Mouse (Mus musculus): ENCODE measurements around the gene Acsf2. TPM values are rescaled to one million over a fixed set of nuclear protein-coding genes. Genes with fewer than 3 reads are reported as not detected.

The Acsf2 gene
- polyA plus RNA-seq, 1 experiment from 2014 or later: 9.3 TPM

DNA sequence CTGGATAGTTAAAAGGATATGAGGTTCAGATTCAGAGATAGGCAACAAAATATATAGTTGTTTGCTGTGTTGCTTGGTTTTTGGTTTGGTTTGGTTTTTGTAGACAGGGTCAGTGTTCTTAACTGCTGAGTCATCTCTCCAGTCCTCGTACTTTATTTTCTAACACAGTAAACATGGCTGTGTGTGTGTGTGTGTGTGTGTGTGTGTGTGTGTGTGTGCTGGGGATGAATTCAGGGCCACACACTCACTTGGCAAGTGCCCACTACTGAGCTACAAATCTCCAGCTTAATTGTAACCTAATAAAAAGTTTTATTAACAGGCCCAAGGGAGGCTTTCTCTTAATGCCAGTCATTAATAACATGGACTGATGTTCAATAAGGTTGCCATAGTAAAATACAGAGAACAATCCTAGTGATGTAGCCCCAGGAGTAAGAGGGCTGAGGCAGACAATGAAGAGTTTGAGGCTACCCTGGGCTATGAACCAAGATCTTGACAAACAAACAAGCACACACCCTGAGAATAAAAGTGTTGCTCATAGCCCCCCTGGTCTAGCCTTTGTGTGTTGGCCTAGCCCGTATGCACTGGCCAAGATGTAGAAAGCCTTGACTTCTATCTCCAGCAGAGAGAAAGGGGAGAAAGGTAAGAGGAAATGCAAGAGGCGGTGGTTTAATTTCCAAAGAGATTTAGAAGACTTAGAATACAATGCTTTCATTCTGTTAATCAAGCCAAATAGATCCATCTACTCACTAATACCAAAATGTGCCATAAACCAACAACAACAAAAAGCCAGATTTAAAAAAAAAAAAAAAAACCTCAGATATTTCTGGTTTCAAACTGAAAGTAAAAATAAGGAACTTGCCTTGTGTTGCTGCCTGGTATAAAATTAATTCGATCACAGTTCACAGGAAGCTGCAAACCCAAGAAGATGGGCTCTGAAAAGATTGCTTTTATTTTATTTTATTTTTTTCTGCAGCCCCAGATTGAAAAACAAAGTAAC, 9.4 kb upstream of the Acsf2 start:
- no peaks in the 10 kb centered on the region for H3K4me1 ChIP-seq (ENCODE audit: control insufficient read depth, insufficient read depth, low read length)
- WGBS: 76% methylated on average over 4 of the region's 4 CpGs
- no peaks in the 10 kb centered on the region for H3K36me3 ChIP-seq (ENCODE audit: control insufficient read depth, insufficient read depth, low read length)
- no peak overlapping the region for H3K27ac ChIP-seq (ENCODE audit: low read length)
- no peaks in the 10 kb centered on the region for H3K27me3 ChIP-seq (ENCODE audit: control insufficient read depth, insufficient read depth, low read length)
- no peak overlapping the region for H3K9ac ChIP-seq (replicated peaks; ENCODE audit: low read depth, low read length)
- H3K4me2 ChIP-seq (replicated peaks; ENCODE audit: low read depth, low read length): no peak overlapping the region
- no peaks in the 10 kb centered on the region for H3K9me3 ChIP-seq (ENCODE audit: control insufficient read depth, low read depth, low read length)
- no peak overlapping the region for H3K4me3 ChIP-seq (ENCODE audit: low read depth, low read length)
- ATAC-seq (ENCODE audit: insufficient number of reproducible peaks, insufficient read depth, low FRiP score, low read depth): no peak

DNA sequence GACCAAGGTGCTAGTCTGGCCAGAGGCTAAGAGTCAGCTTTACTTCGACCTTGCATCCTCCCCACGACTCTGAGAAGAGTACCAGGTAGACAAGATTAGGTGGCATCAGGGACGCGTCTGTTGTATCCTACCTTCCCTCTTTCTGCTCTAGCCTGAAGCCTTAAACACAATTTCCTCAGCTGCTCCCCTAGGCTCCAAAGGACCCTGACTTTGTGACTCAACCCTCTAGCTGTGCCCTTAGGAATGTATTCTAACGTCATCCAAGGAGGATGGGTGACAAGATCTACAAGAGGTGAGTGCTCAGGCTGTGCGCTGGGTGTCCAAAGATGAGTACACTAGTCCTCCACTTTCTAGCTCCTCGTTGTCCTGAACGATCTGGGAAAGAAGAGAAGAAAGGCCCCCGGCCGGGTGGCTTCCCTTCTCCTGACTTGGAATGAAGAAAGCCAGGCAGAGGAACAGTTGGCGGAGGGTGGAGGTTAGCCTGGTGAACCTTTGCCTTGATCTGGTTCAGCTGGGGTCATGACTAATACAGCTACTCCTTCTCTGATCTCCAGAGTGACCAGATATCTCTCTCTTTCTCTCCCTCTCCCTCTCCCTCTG, 785 bp upstream of the Acsf2 start:
- Histone ChIP-seq H3K4me3 (ENCODE audit: low read depth, low read length) (peak overlapping the region; percentile 61; the same call in 1 of the 2 replicates), H3K27me3 (ENCODE audit: control insufficient read depth, insufficient read depth, low read length) (no peaks in the 10 kb centered on the region), H3K27ac (ENCODE audit: low read length) (peak overlapping the region; percentile 33; the same call in 1 of the 2 replicates), H3K36me3 (ENCODE audit: control insufficient read depth, insufficient read depth, low read length) (no peaks in the 10 kb centered on the region), H3K4me2 (replicated peaks; ENCODE audit: low read depth, low read length) (peak overlapping the region; percentile 69), H3K9ac (replicated peaks; ENCODE audit: low read depth, low read length) (peak overlapping the region; percentile 53; the same call in 1 of the 2 replicates), H3K9me3 (ENCODE audit: control insufficient read depth, low read depth, low read length) (no peaks in the 10 kb centered on the region), H3K4me1 (ENCODE audit: control insufficient read depth, insufficient read depth, low read length) (0 out of 2 replicates have a peak, but pooled peaks cover 7% of the 10 kb centered on the region)
- 66% methylated on average over 11 of the region's 11 CpGs for WGBS
- ATAC-seq (ENCODE audit: insufficient number of reproducible peaks, insufficient read depth, low FRiP score, low read depth): no peak

DNA sequence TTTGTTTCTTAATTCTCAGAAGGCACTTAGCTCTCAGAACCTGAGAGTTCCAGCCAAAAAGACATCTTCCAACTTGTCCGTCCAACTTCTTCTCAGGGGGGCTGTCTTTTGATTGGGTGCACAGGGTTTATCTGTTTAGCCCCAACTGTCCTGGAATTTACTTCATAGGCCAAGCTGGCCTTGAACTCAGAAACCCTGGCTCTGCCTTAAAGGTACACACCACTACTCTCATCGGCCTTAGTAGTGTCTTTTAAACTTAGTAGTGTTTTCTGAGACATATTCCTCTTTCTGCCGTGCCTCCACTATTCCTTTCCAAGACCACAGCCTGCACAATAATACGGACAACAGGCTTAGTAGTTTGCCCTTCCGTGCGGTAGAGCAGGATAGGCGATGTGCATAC, 1.2 kb downstream of the Acsf2 start:
- Histone ChIP-seq H3K27me3 (ENCODE audit: control insufficient read depth, insufficient read depth, low read length) (no peaks in the 10 kb centered on the region), H3K4me3 (ENCODE audit: low read depth, low read length) (0 out of 2 replicates have a peak overlapping the region, but pooled peaks have one; percentile 61), H3K4me1 (ENCODE audit: control insufficient read depth, insufficient read depth, low read length) (0 out of 2 replicates have a peak, but pooled peaks cover 7% of the 10 kb centered on the region), H3K36me3 (ENCODE audit: control insufficient read depth, insufficient read depth, low read length) (no peaks in the 10 kb centered on the region; the same call in 1 of the 2 replicates), H3K4me2 (replicated peaks; ENCODE audit: low read depth, low read length) (peak overlapping the region; percentile 69), H3K27ac (ENCODE audit: low read length) (no peak overlapping the region), H3K9me3 (ENCODE audit: control insufficient read depth, low read depth, low read length) (no peaks in the 10 kb centered on the region), H3K9ac (replicated peaks; ENCODE audit: low read depth, low read length) (no peak overlapping the region)
- no peak for ATAC-seq (ENCODE audit: insufficient number of reproducible peaks, insufficient read depth, low FRiP score, low read depth)
- 91% methylated on average over 7 of the region's 7 CpGs for WGBS

DNA sequence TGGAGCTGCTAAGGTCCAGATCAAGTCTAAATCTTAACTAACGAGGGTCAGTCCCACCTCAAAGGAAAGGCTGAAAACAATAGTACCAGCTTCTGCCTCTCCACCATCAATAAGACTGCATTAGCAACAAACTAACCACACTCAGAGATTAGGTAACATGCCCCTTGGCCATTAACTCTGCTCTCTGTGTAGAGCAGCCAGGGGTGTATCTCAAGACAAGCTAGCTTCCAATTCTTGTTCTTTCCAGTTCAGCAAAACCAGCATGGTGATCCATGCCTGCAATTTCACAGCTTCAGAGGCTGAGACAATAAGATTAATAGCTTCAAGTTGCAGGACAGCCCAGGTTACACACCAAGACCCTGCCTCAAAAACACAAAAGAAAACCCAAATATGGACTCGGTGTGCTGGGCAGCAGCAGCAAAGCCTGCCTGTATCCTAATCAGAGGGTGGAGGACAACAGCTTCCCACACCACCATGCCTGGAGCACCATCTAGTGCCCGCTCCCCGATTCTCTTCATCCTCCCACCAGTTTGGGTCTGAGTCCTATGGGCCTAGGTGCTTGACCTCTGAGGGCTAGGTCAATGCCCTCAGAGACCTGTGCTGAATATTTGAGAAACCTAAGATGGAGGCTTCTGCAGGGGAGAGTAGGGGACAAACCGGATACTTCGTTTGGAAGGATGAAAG, 3.1 kb downstream of the Acsf2 start:
- no peak overlapping the region for H3K27ac ChIP-seq (ENCODE audit: low read length)
- no peak for ATAC-seq (ENCODE audit: insufficient number of reproducible peaks, insufficient read depth, low FRiP score, low read depth)
- no peak overlapping the region for H3K9ac ChIP-seq (replicated peaks; ENCODE audit: low read depth, low read length)
- H3K4me2 ChIP-seq (replicated peaks; ENCODE audit: low read depth, low read length): no peak overlapping the region
- H3K4me1 ChIP-seq (ENCODE audit: control insufficient read depth, insufficient read depth, low read length): 0 out of 2 replicates have a peak, but pooled peaks cover 7% of the 10 kb centered on the region
- 71% methylated on average over 6 of the region's 6 CpGs for WGBS
- H3K9me3 ChIP-seq (ENCODE audit: control insufficient read depth, low read depth, low read length): no peaks in the 10 kb centered on the region
- H3K27me3 ChIP-seq (ENCODE audit: control insufficient read depth, insufficient read depth, low read length): no peaks in the 10 kb centered on the region
- no peaks in the 10 kb centered on the region; the same call in 1 of the 2 replicates for H3K36me3 ChIP-seq (ENCODE audit: control insufficient read depth, insufficient read depth, low read length)
- H3K4me3 ChIP-seq (ENCODE audit: low read depth, low read length): no peak overlapping the region

DNA sequence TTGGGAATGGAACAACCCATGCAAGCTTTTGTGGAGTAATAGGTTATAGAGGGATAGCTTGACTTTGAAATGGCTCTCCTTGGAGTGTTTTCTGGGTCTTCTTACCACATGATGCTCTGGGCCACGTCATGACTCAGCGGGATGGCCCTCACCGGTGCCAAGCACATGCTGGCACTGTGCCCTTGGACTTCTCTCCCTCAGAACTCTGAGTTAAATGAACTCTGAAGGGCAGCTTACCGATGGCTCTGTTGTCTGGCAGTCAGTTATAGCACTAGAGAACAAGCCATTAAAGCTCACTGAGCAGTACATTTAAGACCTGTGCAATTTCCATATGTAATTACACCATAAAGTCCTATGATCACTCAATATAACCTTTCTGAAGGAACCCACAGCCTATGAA, 4.4 kb downstream of the Acsf2 start:
- 93% methylated on average over 4 of the region's 4 CpGs for WGBS
- Histone ChIP-seq H3K4me3 (ENCODE audit: low read depth, low read length) (no peak overlapping the region), H3K36me3 (ENCODE audit: control insufficient read depth, insufficient read depth, low read length) (no peaks in the 10 kb centered on the region; the same call in 1 of the 2 replicates), H3K9ac (replicated peaks; ENCODE audit: low read depth, low read length) (no peak overlapping the region), H3K9me3 (ENCODE audit: control insufficient read depth, low read depth, low read length) (no peaks in the 10 kb centered on the region), H3K27me3 (ENCODE audit: control insufficient read depth, insufficient read depth, low read length) (no peaks in the 10 kb centered on the region), H3K4me2 (replicated peaks; ENCODE audit: low read depth, low read length) (no peak overlapping the region), H3K27ac (ENCODE audit: low read length) (no peak overlapping the region), H3K4me1 (ENCODE audit: control insufficient read depth, insufficient read depth, low read length) (0 out of 2 replicates have a peak, but pooled peaks cover 7% of the 10 kb centered on the region)
- ATAC-seq (ENCODE audit: insufficient number of reproducible peaks, insufficient read depth, low FRiP score, low read depth): no peak

DNA sequence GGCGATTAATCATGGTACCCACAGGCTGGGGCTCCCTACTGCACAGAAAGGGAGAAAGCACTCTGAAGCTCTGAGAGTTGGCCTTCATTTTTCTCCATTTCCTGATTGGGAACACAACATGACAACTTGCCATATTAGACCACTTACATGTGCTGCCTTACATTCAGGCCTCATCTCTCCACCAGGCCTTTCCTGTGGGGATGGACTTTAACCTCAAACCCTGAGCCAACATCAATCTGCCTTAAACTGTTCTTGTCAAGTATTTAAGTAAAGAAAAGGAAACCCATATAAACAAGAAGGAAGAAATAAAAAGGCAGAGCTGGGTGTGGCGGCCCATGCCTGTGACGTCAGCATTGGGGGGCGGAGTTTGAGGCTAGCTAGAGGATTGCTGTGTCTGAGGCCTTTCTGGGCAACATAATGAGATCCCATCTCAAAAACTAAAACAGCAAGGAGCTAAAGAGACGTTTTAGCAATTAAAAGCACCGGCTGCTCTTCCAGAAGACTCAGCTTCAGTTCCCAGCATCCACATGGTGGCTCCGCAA, 5.3 kb downstream of the Acsf2 start:
- Histone ChIP-seq H3K4me3 (ENCODE audit: low read depth, low read length) (no peak overlapping the region), H3K4me2 (replicated peaks; ENCODE audit: low read depth, low read length) (no peak overlapping the region), H3K27ac (ENCODE audit: low read length) (no peak overlapping the region), H3K9me3 (ENCODE audit: control insufficient read depth, low read depth, low read length) (no peaks in the 10 kb centered on the region), H3K27me3 (ENCODE audit: control insufficient read depth, insufficient read depth, low read length) (no peaks in the 10 kb centered on the region), H3K36me3 (ENCODE audit: control insufficient read depth, insufficient read depth, low read length) (no peaks in the 10 kb centered on the region; the same call in 1 of the 2 replicates), H3K9ac (replicated peaks; ENCODE audit: low read depth, low read length) (no peak overlapping the region), H3K4me1 (ENCODE audit: control insufficient read depth, insufficient read depth, low read length) (0 out of 2 replicates have a peak, but pooled peaks cover 3% of the 10 kb centered on the region)
- no peak for ATAC-seq (ENCODE audit: insufficient number of reproducible peaks, insufficient read depth, low FRiP score, low read depth)
- 66% methylated on average over 7 of the region's 7 CpGs for WGBS

DNA sequence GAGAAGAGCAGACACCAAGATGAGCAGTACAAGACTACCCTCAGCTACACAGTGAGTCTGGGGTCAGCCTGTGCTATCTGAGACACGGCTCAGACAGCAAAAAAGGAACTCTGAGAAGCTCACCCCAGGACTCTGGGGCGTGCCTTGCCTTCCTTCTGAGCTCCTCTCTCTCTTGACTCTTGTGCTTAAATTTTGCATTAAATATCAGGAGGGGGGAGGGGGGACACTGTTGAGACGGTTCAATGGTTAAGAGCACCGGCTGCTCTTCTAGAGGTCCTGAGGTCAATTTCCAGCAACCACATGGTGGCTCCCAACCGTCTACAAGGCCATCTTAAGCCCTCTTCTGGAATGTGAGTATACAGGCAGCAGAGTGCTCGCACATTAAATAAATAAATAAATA, 14.2 kb downstream of the Acsf2 start:
- H3K27ac ChIP-seq (ENCODE audit: low read length): no peak overlapping the region
- no peaks in the 10 kb centered on the region for H3K27me3 ChIP-seq (ENCODE audit: control insufficient read depth, insufficient read depth, low read length)
- no peaks in the 10 kb centered on the region for H3K9me3 ChIP-seq (ENCODE audit: control insufficient read depth, low read depth, low read length)
- no peak overlapping the region for H3K4me3 ChIP-seq (ENCODE audit: low read depth, low read length)
- H3K4me2 ChIP-seq (replicated peaks; ENCODE audit: low read depth, low read length): no peak overlapping the region
- H3K9ac ChIP-seq (replicated peaks; ENCODE audit: low read depth, low read length): no peak overlapping the region
- 76% methylated on average over 6 of the region's 6 CpGs for WGBS
- no peaks in the 10 kb centered on the region for H3K4me1 ChIP-seq (ENCODE audit: control insufficient read depth, insufficient read depth, low read length)
- H3K36me3 ChIP-seq (ENCODE audit: control insufficient read depth, insufficient read depth, low read length): no peaks in the 10 kb centered on the region
- no peak for ATAC-seq (ENCODE audit: insufficient number of reproducible peaks, insufficient read depth, low FRiP score, low read depth)

DNA sequence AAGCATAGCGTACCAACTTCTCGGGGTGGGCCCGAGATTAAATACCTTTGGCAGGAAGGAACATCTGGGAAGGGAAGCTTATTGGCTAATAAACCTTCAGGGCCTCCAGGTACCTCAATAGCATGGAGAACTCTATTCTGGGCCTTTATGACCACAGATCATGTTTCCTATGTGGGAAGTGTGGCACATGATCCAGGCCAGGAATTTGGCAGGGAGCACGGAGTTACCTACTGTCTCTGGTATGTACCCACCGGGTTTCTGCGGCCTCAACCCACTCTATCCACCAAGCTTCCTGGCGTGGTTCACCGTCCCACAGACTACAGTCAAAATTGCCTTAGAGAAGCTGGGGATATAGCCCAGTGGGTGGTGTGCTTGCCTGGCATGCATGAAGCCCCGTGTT, 16.6 kb downstream of the Acsf2 start:
- Histone ChIP-seq H3K4me3 (ENCODE audit: low read depth, low read length) (no peak overlapping the region), H3K27ac (ENCODE audit: low read length) (no peak overlapping the region), H3K4me1 (ENCODE audit: control insufficient read depth, insufficient read depth, low read length) (no peaks in the 10 kb centered on the region), H3K36me3 (ENCODE audit: control insufficient read depth, insufficient read depth, low read length) (no peaks in the 10 kb centered on the region), H3K9me3 (ENCODE audit: control insufficient read depth, low read depth, low read length) (no peaks in the 10 kb centered on the region), H3K9ac (replicated peaks; ENCODE audit: low read depth, low read length) (no peak overlapping the region), H3K4me2 (replicated peaks; ENCODE audit: low read depth, low read length) (no peak overlapping the region), H3K27me3 (ENCODE audit: control insufficient read depth, insufficient read depth, low read length) (no peaks in the 10 kb centered on the region)
- no peak for ATAC-seq (ENCODE audit: insufficient number of reproducible peaks, insufficient read depth, low FRiP score, low read depth)
- 91% methylated on average over 9 of the region's 9 CpGs for WGBS

Measured in stomach, embryonic 14.5 days (tissue).